8 mouse cellular contexts compared by ENCODE assay signal in the genomic region with DNA sequence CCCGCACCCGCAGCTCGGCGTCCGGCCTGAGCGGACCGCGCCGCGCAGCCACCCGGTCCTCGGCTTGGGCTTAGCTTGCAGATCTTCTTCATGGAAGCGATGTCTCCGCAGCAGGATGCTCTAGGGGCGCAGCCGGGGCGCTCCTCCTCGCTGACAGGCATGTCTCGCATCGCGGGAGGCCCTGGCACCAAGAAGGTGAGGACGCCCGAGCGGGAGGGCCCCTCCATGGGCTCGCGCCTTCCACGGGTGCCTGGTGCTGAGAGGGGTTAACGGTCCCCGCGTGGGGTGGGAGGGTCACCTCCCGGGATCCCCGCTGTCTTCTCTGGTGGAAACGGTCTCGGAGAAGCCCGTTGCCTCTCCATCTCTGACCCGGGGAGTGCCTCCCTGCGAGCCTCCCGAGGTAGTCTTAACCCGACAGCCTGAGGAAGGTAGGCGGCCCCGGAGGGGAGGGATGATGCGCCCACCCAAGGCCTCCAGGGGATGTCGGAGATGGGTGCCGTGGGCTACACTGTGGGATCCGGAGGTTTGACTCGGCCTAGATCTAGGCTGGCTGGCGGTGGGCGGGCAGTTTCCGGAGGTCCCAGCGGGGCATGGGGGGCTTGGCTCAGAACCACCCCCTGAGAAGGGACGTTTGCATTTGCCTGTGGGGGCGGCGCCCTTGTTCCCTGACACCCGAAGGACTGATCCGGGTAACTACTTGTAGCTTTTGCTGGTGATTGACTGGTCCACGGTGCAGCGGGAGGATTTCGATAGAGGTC. TPM values are rescaled to one million over a fixed set of nuclear protein-coding genes. Genes with fewer than 3 reads are reported as not detected.
DNase-seq lines count a peak whose midpoint lies in the region; ATAC-seq and TF ChIP-seq lines count a peak whose summit lies in the region.

No protein-coding gene starts in this region.

- DNase-seq in forebrain, embryonic 11.5 days (ENCODE audit: low spot score) = peak; percentile 81
- no peak for DNase-seq in heart, postnatal 0 days (ENCODE audit: low spot score)
- peak; percentile 65 to 72 for DNase-seq in layer of hippocampus, postnatal 10 days (ENCODE audit: low spot score in 2 of 2)
- DNase-seq in lung, embryonic 14.5 days = peak; percentile 42
- DNase-seq in retina, postnatal 7 days (ENCODE audit: low read depth, low spot score) = peak; percentile 36
- DNase-seq in urinary bladder, postnatal 4 days (ENCODE audit: low spot score in 2 of 2) = peak; percentile 22 to 60

- 0% methylated on average over 46 of the region's 58 CpGs for WGBS in forebrain, embryonic 11.5 days
- WGBS in heart, postnatal 0 days = under 1% methylated on average over 58 of the region's 58 CpGs
- WGBS in lung, embryonic 14.5 days = 1% methylated on average over 58 of the region's 58 CpGs

- H3K27me3 ChIP-seq in ES-Bruce4 (ENCODE audit: control insufficient read depth, insufficient read depth, low read length, poor library complexity, severe bottlenecking) = peaks cover 5% of the 10 kb centered on the region
- H3K27me3 ChIP-seq in forebrain, embryonic 11.5 days (ENCODE audit: control insufficient read depth, insufficient read depth, low read length) = peaks cover 16% of the 10 kb centered on the region
- peaks cover 61% of the 10 kb centered on the region for H3K27me3 ChIP-seq in heart, postnatal 0 days (ENCODE audit: control insufficient read depth, insufficient read depth, low read length)
- peaks cover 9% of the 10 kb centered on the region; the same call in 1 of the 2 replicates for H3K27me3 ChIP-seq in lung, embryonic 14.5 days (ENCODE audit: insufficient read depth, low read length)

- H3K4me2 ChIP-seq in forebrain, embryonic 11.5 days (ENCODE audit: low read depth, low read length, severe bottlenecking) = peak overlapping the region; percentile 97
- H3K4me2 ChIP-seq in heart, postnatal 0 days (ENCODE audit: low read depth, low read length) = peak overlapping the region; percentile 96
- peak overlapping the region; percentile 94 for H3K4me2 ChIP-seq in lung, embryonic 14.5 days

- ATAC-seq in forebrain, embryonic 11.5 days (replicated peaks; ENCODE audit: low FRiP score) = peak; percentile 47; the same call in 1 of the 2 replicates
- ATAC-seq in heart, postnatal 0 days (ENCODE audit: insufficient read depth, low read depth) = peak; percentile 47
- ATAC-seq in lung, embryonic 14.5 days (ENCODE audit: insufficient read depth) = peak; percentile 64

- no peak overlapping the region for H3K27ac ChIP-seq in ES-Bruce4 (ENCODE audit: insufficient read depth, low read length)
- no peak overlapping the region for H3K27ac ChIP-seq in bone marrow macrophage, adult 2 months (ENCODE audit: insufficient read depth, low read depth, low read length)
- H3K27ac ChIP-seq in forebrain, embryonic 11.5 days (ENCODE audit: low read depth, low read length) = no peak overlapping the region
- H3K27ac ChIP-seq in heart, postnatal 0 days (ENCODE audit: low read depth) = no peak overlapping the region
- H3K27ac ChIP-seq in lung, embryonic 14.5 days (ENCODE audit: low read depth) = no peak overlapping the region; the same call in 1 of the 2 replicates

- H3K36me3 ChIP-seq in ES-Bruce4 (ENCODE audit: control insufficient read depth, insufficient read depth, low read length, poor library complexity, severe bottlenecking) = no peaks in the 10 kb centered on the region
- H3K36me3 ChIP-seq in forebrain, embryonic 11.5 days (ENCODE audit: control insufficient read depth, insufficient read depth, low read length) = no peaks in the 10 kb centered on the region
- H3K36me3 ChIP-seq in heart, postnatal 0 days (replicated peaks; ENCODE audit: control insufficient read depth, insufficient read depth, low read length) = no peaks in the 10 kb centered on the region
- H3K36me3 ChIP-seq in lung, embryonic 14.5 days (ENCODE audit: insufficient read depth) = no peaks in the 10 kb centered on the region

- peak overlapping the region; percentile 49 for H3K9ac ChIP-seq in ES-Bruce4 (ENCODE audit: low read depth, poor library complexity, severe bottlenecking)
- H3K9ac ChIP-seq in forebrain, embryonic 11.5 days (ENCODE audit: low read length) = peak overlapping the region; percentile 71
- no peak overlapping the region for H3K9ac ChIP-seq in heart, postnatal 0 days (replicated peaks; ENCODE audit: low read depth, low read length)
- peak overlapping the region; percentile 63 for H3K9ac ChIP-seq in lung, embryonic 14.5 days

- no peak for TF ChIP-seq POLR2A in ES-Bruce4 (IDR thresholded peaks at IDR 0.05; ENCODE audit: insufficient read depth, low read length)
- no peak for TF ChIP-seq POLR2A in bone marrow macrophage, adult 2 months (IDR thresholded peaks at IDR 0.05; ENCODE audit: borderline replicate concordance, low read depth, low read length)

- H3K9me3 ChIP-seq in ES-Bruce4 (replicated peaks; ENCODE audit: control insufficient read depth, insufficient read depth, low read length, poor library complexity, severe bottlenecking) = no peaks in the 10 kb centered on the region
- H3K9me3 ChIP-seq in forebrain, embryonic 11.5 days (ENCODE audit: control insufficient read depth, low read length) = no peaks in the 10 kb centered on the region
- no peaks in the 10 kb centered on the region for H3K9me3 ChIP-seq in heart, postnatal 0 days (replicated peaks; ENCODE audit: control insufficient read depth, low read length)
- no peaks in the 10 kb centered on the region for H3K9me3 ChIP-seq in lung, embryonic 14.5 days (ENCODE audit: low read depth, low read length)

- TF ChIP-seq EP300 in ES-Bruce4 (IDR thresholded peaks at IDR 0.05; ENCODE audit: insufficient read depth, low read depth, low read length) = no peak
- TF ChIP-seq EP300 in heart, postnatal 0 days (IDR thresholded peaks at IDR 0.05; ENCODE audit: low read depth) = no peak

- peak overlapping the region; percentile 74 for H3K4me3 ChIP-seq in ES-Bruce4 (ENCODE audit: low read depth, low read length)
- H3K4me3 ChIP-seq in bone marrow macrophage, adult 2 months (ENCODE audit: insufficient read depth, low read length) = peak overlapping the region; percentile 32
- H3K4me3 ChIP-seq in forebrain, embryonic 11.5 days (ENCODE audit: low read depth, low read length) = peak overlapping the region; percentile 59
- peak overlapping the region; percentile 75 for H3K4me3 ChIP-seq in heart, postnatal 0 days (ENCODE audit: low read depth, low read length)
- H3K4me3 ChIP-seq in lung, embryonic 14.5 days (ENCODE audit: low read depth, low read length) = peak overlapping the region; percentile 65

- no peak for TF ChIP-seq CTCF in ES-Bruce4 (IDR thresholded peaks at IDR 0.05; ENCODE audit: low read depth, low read length)
- no peak for TF ChIP-seq CTCF in bone marrow macrophage, adult 2 months (IDR thresholded peaks at IDR 0.05; ENCODE audit: low read depth, low read length)
- no peak for TF ChIP-seq CTCF in heart, postnatal 0 days (IDR thresholded peaks at IDR 0.05; ENCODE audit: low read depth)
- no peak for TF ChIP-seq CTCF in lung, embryonic 14.5 days (IDR thresholded peaks at IDR 0.05; ENCODE audit: low read depth)

- no peaks in the 10 kb centered on the region for H3K4me1 ChIP-seq in ES-Bruce4 (ENCODE audit: control insufficient read depth, insufficient read depth, low read length)
- no peaks in the 10 kb centered on the region for H3K4me1 ChIP-seq in bone marrow macrophage, adult 2 months (ENCODE audit: control insufficient read depth, insufficient read depth, low read length)
- H3K4me1 ChIP-seq in forebrain, embryonic 11.5 days (replicated peaks; ENCODE audit: control insufficient read depth, insufficient read depth, low read length) = peaks cover 9% of the 10 kb centered on the region; the same call in 1 of the 2 replicates
- peaks cover 12% of the 10 kb centered on the region; the same call in 1 of the 2 replicates for H3K4me1 ChIP-seq in heart, postnatal 0 days (ENCODE audit: control insufficient read depth, insufficient read depth)
- no peaks in the 10 kb centered on the region for H3K4me1 ChIP-seq in lung, embryonic 14.5 days (ENCODE audit: insufficient read depth)

RNA-seq across cellular contexts. Expression of gene Arhgap20, which starts 0.5 kb away (rescaled TPM):
- polyA plus RNA-seq in ES-Bruce4 (2011; ENCODE audit: insufficient read depth, insufficient read length, low read depth, missing spikeins) = 0.61 and 1.0 TPM in 2 replicates
- polyA plus RNA-seq in bone marrow macrophage, adult 2 months (2012; ENCODE audit: insufficient read depth, insufficient read length, missing spikeins) = not detected in 2 replicates
- polyA plus RNA-seq in forebrain, embryonic 11.5 days (2014; fragmentation: Nextera tagmentation; extraction: Ambion mirVana) = 4.6 and 5.6 TPM in 2 replicates
- 1.6 and 6.7 TPM in 2 replicates for total RNA-seq in heart, postnatal 0 days (2014; rRNA removed; ENCODE audit: low replicate concordance)
- polyA plus RNA-seq in heart, postnatal 0 days (2015; fragmentation: Nextera tagmentation; extraction: Ambion mirVana) = 0.83 and 0.91 TPM in 2 replicates
- 10 to 100 TPM; 51.1 to 57.7 TPM for total RNA-seq in layer of hippocampus, postnatal 10 days (2021)
- 16.2 and 18.1 TPM in 2 replicates for polyA plus RNA-seq in lung, embryonic 14.5 days (2014; fragmentation: Nextera tagmentation; extraction: Ambion mirVana)
